In the genomic region with DNA sequence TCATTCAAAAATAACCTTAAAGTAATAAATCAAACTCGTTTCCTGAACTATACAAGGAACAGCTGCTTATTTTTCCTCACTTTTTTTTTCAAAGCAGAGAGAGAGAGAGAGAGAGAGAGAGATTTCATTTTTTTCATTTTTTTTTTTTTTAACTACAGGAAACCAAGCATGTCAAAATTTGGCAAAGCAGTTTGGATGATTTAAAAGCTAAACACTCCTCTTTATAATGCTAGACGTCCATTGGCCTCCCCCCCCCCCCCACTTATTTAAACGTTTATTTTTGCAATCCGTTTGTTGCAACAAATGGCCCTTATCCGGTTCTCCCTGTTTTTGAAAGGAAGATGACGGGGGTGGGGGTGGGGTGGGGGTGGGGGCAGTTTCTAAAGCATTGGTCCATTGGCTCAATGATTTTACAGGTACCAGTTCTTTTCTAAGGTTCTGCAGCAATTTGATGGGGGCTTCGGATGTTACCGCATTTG, we compare ENCODE assay signal across 11 mouse cellular contexts. TPM values are rescaled to one million over a fixed set of nuclear protein-coding genes. Genes with fewer than 3 reads are reported as not detected.
A peak's percentile ranks its signal among the peaks of the same experiment; 100 is the strongest.
DNase-seq lines count a peak whose midpoint lies in the region; ATAC-seq lines count a peak whose summit lies in the region.
"Had no signal": no experiment of that assay in that cellular context is flagged by ENCODE, and none has a peak within 500 bp of the region (broad histone marks: within the 10 kb centered on the region; RNA-seq: fewer than 3 reads in every experiment).

No protein-coding gene starts in this region.

- peak overlapping the region; percentile 57 for H3K9ac ChIP-seq in heart, embryonic 16.5 days (ENCODE audit: low read length)
- peak overlapping the region; percentile 37 for H3K9ac ChIP-seq in embryonic facial prominence, embryonic 11.5 days (replicated peaks; ENCODE audit: low read length)
- 0 out of 2 replicates have a peak overlapping the region, but pooled peaks have one; percentile 20 for H3K9ac ChIP-seq in hindbrain, embryonic 14.5 days
- H3K9ac ChIP-seq in midbrain, embryonic 12.5 days (replicated peaks), result no peak overlapping the region

- H3K4me3 ChIP-seq in heart, embryonic 16.5 days (ENCODE audit: low read length), result no peak overlapping the region; the same call in 1 of the 2 replicates
- no peak overlapping the region for H3K4me3 ChIP-seq in embryonic facial prominence, embryonic 11.5 days (ENCODE audit: low read depth, low read length)
- H3K4me3 ChIP-seq in hindbrain, embryonic 14.5 days (replicated peaks; ENCODE audit: low read length), result no peak overlapping the region
- H3K4me3 ChIP-seq in midbrain, embryonic 12.5 days, result peak overlapping the region; percentile 14; the same call in 1 of the 2 replicates

- H3K36me3 ChIP-seq in heart, embryonic 16.5 days (ENCODE audit: control insufficient read depth, insufficient read depth), result no peaks in the 10 kb centered on the region
- no peaks in the 10 kb centered on the region for H3K36me3 ChIP-seq in embryonic facial prominence, embryonic 11.5 days (replicated peaks; ENCODE audit: control insufficient read depth, insufficient read depth, low read depth, low read length)
- no peaks in the 10 kb centered on the region for H3K36me3 ChIP-seq in hindbrain, embryonic 14.5 days (replicated peaks; ENCODE audit: control insufficient read depth, insufficient read depth)
- no peaks in the 10 kb centered on the region for H3K36me3 ChIP-seq in midbrain, embryonic 12.5 days

- H3K4me2 ChIP-seq in heart, embryonic 16.5 days (ENCODE audit: low read depth, low read length), result peak overlapping the region; percentile 50
- H3K4me2 ChIP-seq in embryonic facial prominence, embryonic 11.5 days (ENCODE audit: low read depth, low read length), result peak overlapping the region; percentile 36; the same call in 1 of the 2 replicates
- peak overlapping the region; percentile 41 for H3K4me2 ChIP-seq in hindbrain, embryonic 14.5 days (replicated peaks)
- peak overlapping the region; percentile 48 for H3K4me2 ChIP-seq in midbrain, embryonic 12.5 days (replicated peaks)

- H3K27me3 ChIP-seq in heart, embryonic 16.5 days (ENCODE audit: control insufficient read depth, insufficient read depth, low read length), result no peaks in the 10 kb centered on the region
- no peaks in the 10 kb centered on the region for H3K27me3 ChIP-seq in embryonic facial prominence, embryonic 11.5 days (ENCODE audit: control insufficient read depth, insufficient read depth, low read length)
- H3K27me3 ChIP-seq in hindbrain, embryonic 14.5 days (ENCODE audit: control insufficient read depth, insufficient read depth, low read length), result no peaks in the 10 kb centered on the region
- H3K27me3 ChIP-seq in midbrain, embryonic 12.5 days, result peaks cover 10% of the 10 kb centered on the region

- 19% methylated on average over 8 of the region's 8 CpGs for WGBS in heart, embryonic 16.5 days
- 6% methylated on average over 8 of the region's 8 CpGs for WGBS in embryonic facial prominence, embryonic 11.5 days
- 7% methylated on average over 8 of the region's 8 CpGs for WGBS in hindbrain, embryonic 14.5 days
- 2% methylated on average over 8 of the region's 8 CpGs for WGBS in midbrain, embryonic 12.5 days

- no peaks in the 10 kb centered on the region for H3K9me3 ChIP-seq in heart, embryonic 16.5 days (replicated peaks; ENCODE audit: control insufficient read depth, low read length)
- H3K9me3 ChIP-seq in embryonic facial prominence, embryonic 11.5 days (replicated peaks; ENCODE audit: control insufficient read depth, low read length), result no peaks in the 10 kb centered on the region
- H3K9me3 ChIP-seq in hindbrain, embryonic 14.5 days (ENCODE audit: control insufficient read depth, low read length), result no peaks in the 10 kb centered on the region
- H3K9me3 ChIP-seq in midbrain, embryonic 12.5 days, result no peaks in the 10 kb centered on the region

- H3K27ac ChIP-seq in heart, embryonic 16.5 days (ENCODE audit: low read length), result no peak overlapping the region; the same call in 1 of the 2 replicates
- peak overlapping the region; percentile 47; the same call in 1 of the 2 replicates for H3K27ac ChIP-seq in embryonic facial prominence, embryonic 11.5 days (replicated peaks; ENCODE audit: low read depth, low read length)
- no peak overlapping the region for H3K27ac ChIP-seq in hindbrain, embryonic 14.5 days
- no peak overlapping the region for H3K27ac ChIP-seq in midbrain, embryonic 12.5 days (replicated peaks)

- ATAC-seq in heart, embryonic 16.5 days (replicated peaks; ENCODE audit: extremely low read depth, insufficient read depth, low FRiP score), result no peak
- no peak for ATAC-seq in embryonic facial prominence, embryonic 11.5 days (replicated peaks; ENCODE audit: insufficient number of reproducible peaks, low FRiP score, low TSS enrichment, low read depth)
- no peak for ATAC-seq in hindbrain, embryonic 14.5 days (ENCODE audit: low FRiP score)
- ATAC-seq in midbrain, embryonic 12.5 days (ENCODE audit: low FRiP score, low read depth), result no peak

- intact Hi-C loops in heart, postnatal 10 days (cut with DNase I), result no loop called here

- H3K4me1 ChIP-seq in heart, embryonic 16.5 days (ENCODE audit: control insufficient read depth, insufficient read depth, low read length), result peaks cover 17% of the 10 kb centered on the region
- H3K4me1 ChIP-seq in embryonic facial prominence, embryonic 11.5 days (ENCODE audit: control insufficient read depth, insufficient read depth, low read length), result peaks cover 5% of the 10 kb centered on the region; the same call in 1 of the 2 replicates
- H3K4me1 ChIP-seq in hindbrain, embryonic 14.5 days (replicated peaks; ENCODE audit: control insufficient read depth, insufficient read depth, low read length), result peaks cover 9% of the 10 kb centered on the region
- peaks cover 16% of the 10 kb centered on the region for H3K4me1 ChIP-seq in midbrain, embryonic 12.5 days

- DNase-seq in heart, postnatal 10 days, result no peak
- DNase-seq in embryonic facial prominence, embryonic 11.5 days (ENCODE audit: low spot score), result no peak
- DNase-seq in hindbrain, embryonic 14.5 days (ENCODE audit: low spot score), result no peak
- no peak for DNase-seq in urinary bladder, adult 18-20 months (ENCODE audit: low spot score in 2 of 2)
- DNase-seq in spleen, postnatal 14 days (ENCODE audit: low spot score in 2 of 2), result no peak
- no peak for DNase-seq in cerebellum, adult 18-20 months
- DNase-seq: adrenal gland, adult 8-10 months; lung, adult 2 months; thymus, postnatal 25 days had no signal

RNA-seq across cellular contexts. Expression of a gene that starts 24.6 kb away (rescaled TPM):
- polyA plus RNA-seq in heart, embryonic 16.5 days (2015; fragmentation: Nextera tagmentation; extraction: Ambion mirVana), result 44.9 and 52.4 TPM in 2 replicates
- total RNA-seq in heart, postnatal 10 days (2021), result 10 to 100 TPM; 52.3 to 54.4 TPM
- polyA plus RNA-seq in embryonic facial prominence, embryonic 11.5 days (2014; fragmentation: Nextera tagmentation; extraction: Ambion mirVana), result 39.9 and 50.9 TPM in 2 replicates
- 35.0 and 37.5 TPM in 2 replicates for polyA plus RNA-seq in hindbrain, embryonic 14.5 days (2014; fragmentation: Nextera tagmentation; extraction: Ambion mirVana)
- polyA plus RNA-seq in midbrain, embryonic 12.5 days (2016; fragmentation: Nextera tagmentation; extraction: Ambion mirVana), result 23.2 and 26.1 TPM in 2 replicates
